Mouse (Mus musculus) common myeloid progenitor, adult 5-6 weeks (primary cell): ENCODE data around the gene Olfr918. TPM values are rescaled to one million over a fixed set of nuclear protein-coding genes. Genes with fewer than 3 reads are reported as not detected.

Experiments used
- ATAC-seq: replicated peaks from 2 replicates; pipeline ENCODE4 v1.8.0; 2016; ENCODE audit warnings: low read depth, mild to moderate bottlenecking, moderate TSS enrichment, inconsistent platforms; ENCODE audit not compliant: poor library complexity, severe bottlenecking
- total RNA-seq: library from RNA; stranded (forward); fragments of 200-1000, 187-1606 nt; gene quantifications from 2 replicates; pipeline ENCODE4 v1.2.3, GENCODE M21; 2017

Olfr918 gene
- total RNA-seq, result not detected in 2 replicates

GRCm38 (mm10) chr9:38674501-38674900 is at the start of gene Olfr918:
TSS of gene Olfr918 (minus strand) at chr9:38674601.
- ATAC-seq, result no peak

GRCm38 (mm10) chr9:38724044-38724443 is 49.6 kb upstream of the Olfr918 start:
- peak; percentile 69 for ATAC-seq

GRCm38 (mm10) chr9:38718927-38719441 is 44.6 kb upstream of the Olfr918 start:
- peak; percentile 50 for ATAC-seq

- ATAC-seq, result peak; percentile 89
Measured at GRCm38 (mm10) chr9:38718102-38718501, 43.7 kb upstream of the Olfr918 start, which contains the start of gene Vwa5a. TSS of gene Vwa5a (plus strand) at chr9:38718268.

- ATAC-seq, result 0 out of 2 replicates have a peak, but pooled peaks have one; percentile 47
Measured at GRCm38 (mm10) chr9:38672887-38673286, 1.5 kb downstream of the Olfr918 start.

- no peak for ATAC-seq
Measured at GRCm38 (mm10) chr9:38665742-38666141, 8.7 kb downstream of the Olfr918 start, which contains the start of gene Olfr917. TSS of gene Olfr917 (minus strand) at chr9:38665842.

- ATAC-seq, result no peak
Measured at GRCm38 (mm10) chr9:38659775-38660174, 14.6 kb downstream of the Olfr918 start, which contains the start of gene Olfr916. TSS of gene Olfr916 (minus strand) at chr9:38659875.

- no peak for ATAC-seq
Measured at GRCm38 (mm10) chr9:38632406-38632805, 42.0 kb downstream of the Olfr918 start.

Other genes starting within 250 kb of the Olfr918 start
- not detected in 2 replicates for gene Olfr901, start 245.1 kb downstream of the Olfr918 start, total RNA-seq
- gene Olfr902, start 226.9 kb downstream of the Olfr918 start, total RNA-seq, result not detected in 2 replicates
- not detected in 2 replicates for gene Olfr904, start 211.5 kb downstream of the Olfr918 start, total RNA-seq
- not detected in 2 replicates for gene Olfr905, start 203.5 kb downstream of the Olfr918 start, total RNA-seq
- not detected in 2 replicates for gene Olfr906, start 187.5 kb downstream of the Olfr918 start, total RNA-seq
- gene Olfr907, start 178.8 kb downstream of the Olfr918 start, total RNA-seq, result not detected in 2 replicates
- gene Olfr911-ps1, start 153.0 kb downstream of the Olfr918 start, total RNA-seq, result not detected in 2 replicates
- gene Olfr910, start 136.8 kb downstream of the Olfr918 start, total RNA-seq, result not detected in 2 replicates
- not detected in 2 replicates for gene Olfr912, start 94.4 kb downstream of the Olfr918 start, total RNA-seq
- gene Olfr913, start 81.8 kb downstream of the Olfr918 start, total RNA-seq, result not detected in 2 replicates
- not detected in 2 replicates for gene Olfr914, start 69.5 kb downstream of the Olfr918 start, total RNA-seq
- not detected in 2 replicates for gene Olfr916, start 14.7 kb downstream of the Olfr918 start, total RNA-seq
- gene Olfr917, start 8.8 kb downstream of the Olfr918 start, total RNA-seq, result not detected in 2 replicates
- not detected in 2 replicates for gene Olfr919, start 29.1 kb upstream of the Olfr918 start, total RNA-seq
- gene Vwa5a, start 43.7 kb upstream of the Olfr918 start, total RNA-seq, result 34.5 and 37.0 TPM in 2 replicates
- gene Olfr920, start 77.7 kb upstream of the Olfr918 start, total RNA-seq, result 0.05 and 0.78 TPM in 2 replicates
- gene Olfr921, start 98.5 kb upstream of the Olfr918 start, total RNA-seq, result not detected in 2 replicates
- gene Olfr922, start 140.0 kb upstream of the Olfr918 start, total RNA-seq, result not detected in 2 replicates
- gene Olfr923, start 151.9 kb upstream of the Olfr918 start, total RNA-seq, result not detected in 2 replicates
- gene Olfr924, start 169.8 kb upstream of the Olfr918 start, total RNA-seq, result not detected in 2 replicates
- gene Olfr26, start 180.5 kb upstream of the Olfr918 start, total RNA-seq, result not detected in 2 replicates
- not detected in 2 replicates for gene Olfr926, start 202.5 kb upstream of the Olfr918 start, total RNA-seq